Mouse (Mus musculus) hindbrain, embryonic 11.5 days (tissue): ENCODE measurements at regions not wholly inside any gene's neighbourhood (a gene's known extent, or its start where the extent isn't known, plus 50 kb on each side); places are given as distances from the start of the nearest gene placed in this dataset.

Experiments used
- ATAC-seq: fragments of 200-750 bp; cut with Nextera tagmentation; 2 replicates; pipeline ENCODE4 v1.8.0; 2017; ENCODE audit warnings: mild to moderate bottlenecking, moderate TSS enrichment, moderate library complexity; ENCODE audit not compliant: low FRiP score
- DNase-seq: peaks from one replicate; pipeline ENCODE4 v3.0.0-alpha.2; 2015; ENCODE audit warnings: low spot score
- H3K27ac ChIP-seq: fragments of 300-500 bp; sonication (generic); 2 replicates; pipeline ENCODE4 v1.5.1; 2014; ENCODE audit warnings: mild to moderate bottlenecking, low read depth, low read length
- H3K27me3 ChIP-seq: fragments of 300-500 bp; sonication (generic); 2 replicates; pipeline ENCODE4 v1.6.1; 2014; ENCODE audit warnings: mild to moderate bottlenecking, low read length, moderate library complexity, mixed read lengths; ENCODE audit not compliant: control insufficient read depth, insufficient read depth
- H3K36me3 ChIP-seq: fragments of 300-500 bp; sonication (generic); 2 replicates; pipeline ENCODE4 v1.6.1; 2014; ENCODE audit warnings: mild to moderate bottlenecking, low read length, moderate library complexity, mixed read lengths; ENCODE audit not compliant: control insufficient read depth, insufficient read depth
- H3K4me1 ChIP-seq: fragments of 300-500 bp; sonication (generic); replicated peaks from 2 replicates; pipeline ENCODE4 v1.6.1; 2014; ENCODE audit warnings: low read length, mixed read lengths; ENCODE audit not compliant: control insufficient read depth, insufficient read depth
- H3K4me2 ChIP-seq: fragments of 300-500 bp; sonication (generic); replicated peaks from 2 replicates; pipeline ENCODE4 v1.6.1; 2014; ENCODE audit warnings: mild to moderate bottlenecking, low read depth, low read length
- H3K4me3 ChIP-seq: fragments of 300-500 bp; sonication (generic); 2 replicates; pipeline ENCODE4 v1.5.1; 2014; ENCODE audit warnings: low read depth, low read length
- H3K9ac ChIP-seq: fragments of 300-500 bp; sonication (generic); 2 replicates; pipeline ENCODE4 v1.6.1; 2014; ENCODE audit warnings: low read depth, low read length
- H3K9me3 ChIP-seq: fragments of 300-500 bp; sonication (generic); 2 replicates; pipeline ENCODE4 v1.6.1; 2016; ENCODE audit warnings: low read length; ENCODE audit not compliant: control insufficient read depth
- WGBS: fragments of 180-500 bp; shearing (Covaris S2); extraction: QIAGEN DNeasy Blood & Tissue Kit; methylation state at CpG from one replicate; pipeline ENCODE4 v1.1.7; 2014; 5-methylcytosine and 5-hydroxymethylcytosine counted together

DNA sequence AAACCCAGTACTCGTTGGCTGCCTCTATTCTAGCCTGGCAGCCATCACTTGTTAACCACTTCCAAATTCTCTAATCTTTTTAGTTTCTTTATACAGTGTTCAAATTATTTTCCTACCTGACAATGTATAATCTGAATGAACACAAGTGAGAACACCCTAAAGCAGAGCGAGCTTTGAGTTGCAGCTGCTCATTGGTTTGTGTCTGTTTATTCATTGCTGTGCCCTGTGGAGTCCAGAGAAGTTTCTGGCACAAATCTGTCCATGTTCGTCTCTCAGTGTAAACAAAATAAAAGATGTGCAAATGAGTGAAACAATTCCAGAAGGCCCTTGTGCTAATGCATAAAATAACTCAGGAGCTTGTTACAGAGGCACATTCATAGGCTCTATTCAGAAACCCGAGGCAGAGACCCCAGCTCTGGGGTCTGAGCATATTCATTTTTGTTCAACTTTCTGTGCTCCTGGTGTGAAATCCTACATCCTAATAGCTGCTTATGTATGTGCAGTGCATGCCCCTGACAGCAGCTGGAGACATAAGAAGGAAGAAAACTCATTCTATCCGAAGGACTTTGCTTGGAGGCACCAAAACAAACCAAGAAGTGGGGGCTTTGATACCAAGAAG lies 469.5 kb upstream of the Kdm8 start:
- Histone ChIP-seq H3K36me3 (no peaks in the 10 kb centered on the region), H3K4me3 (no peak overlapping the region)
- 80% methylated on average over 5 of the region's 5 CpGs for WGBS

DNA sequence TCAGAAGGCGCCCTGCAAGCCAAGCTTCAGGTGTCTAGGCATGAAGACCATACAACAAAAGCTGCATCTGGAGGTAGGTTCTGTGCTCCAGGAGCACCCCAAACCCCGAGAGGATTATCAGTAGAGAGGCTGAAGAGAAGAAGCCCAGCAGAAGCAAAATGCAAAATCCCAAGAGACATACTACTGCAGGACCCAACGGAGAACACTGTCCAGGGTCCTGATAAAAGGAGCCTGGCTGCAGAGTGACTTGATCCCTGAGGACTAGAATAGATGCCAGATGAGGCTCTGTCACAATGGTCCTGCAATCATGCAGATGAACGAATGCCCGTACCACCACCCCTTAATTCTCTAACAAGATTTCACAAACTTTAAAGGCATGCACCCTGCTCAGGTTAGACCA lies 455.0 kb upstream of the Kdm8 start:
- WGBS = 67% methylated on average over 5 of the region's 5 CpGs
- Histone ChIP-seq H3K27me3 (no peaks in the 10 kb centered on the region), H3K4me2 (no peak overlapping the region), H3K4me3 (no peak overlapping the region), H3K9me3 (no peaks in the 10 kb centered on the region), H3K36me3 (no peaks in the 10 kb centered on the region), H3K27ac (no peak overlapping the region), H3K9ac (no peak overlapping the region), H3K4me1 (no peaks in the 10 kb centered on the region)
- DNase-seq (no peak), ATAC-seq (no peak)

More for the DNA sequence above, 469.5 kb upstream of the Kdm8 start:
- no peaks in the 10 kb centered on the region for H3K27me3 ChIP-seq
- H3K9me3 ChIP-seq = no peaks in the 10 kb centered on the region
- no peak overlapping the region for H3K27ac ChIP-seq
- no peaks in the 10 kb centered on the region for H3K4me1 ChIP-seq
- ATAC-seq (no peak), DNase-seq (no peak)
- H3K9ac ChIP-seq = no peak overlapping the region
- H3K4me2 ChIP-seq = no peak overlapping the region

DNA sequence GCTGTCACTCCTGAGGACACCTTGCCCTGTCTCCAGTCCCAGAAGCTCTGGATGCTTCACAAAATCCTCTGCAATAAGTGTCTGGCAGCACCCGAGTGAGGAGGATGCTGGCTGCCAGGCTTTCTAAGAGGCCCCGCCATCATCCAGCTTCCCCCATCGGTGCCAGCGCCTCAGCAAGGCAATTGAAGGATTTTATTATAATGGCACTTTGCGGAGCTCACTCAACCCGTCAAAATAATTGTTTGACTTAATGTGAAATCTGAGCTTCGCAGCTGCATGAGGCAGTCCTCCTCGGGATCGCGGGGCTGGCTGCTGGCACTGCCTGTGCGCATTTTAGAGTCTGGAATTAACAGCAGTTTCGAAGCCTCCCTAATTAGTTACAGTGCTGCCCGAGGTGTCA lies 453.8 kb upstream of the Kdm8 start:
- peak; percentile 14 for DNase-seq
- Histone ChIP-seq H3K4me3 (no peak overlapping the region), H3K27ac (no peak overlapping the region), H3K9ac (no peak overlapping the region), H3K36me3 (no peaks in the 10 kb centered on the region), H3K9me3 (no peaks in the 10 kb centered on the region), H3K4me2 (no peak overlapping the region), H3K27me3 (no peaks in the 10 kb centered on the region), H3K4me1 (no peaks in the 10 kb centered on the region)
- ATAC-seq = no peak
- WGBS = 45% methylated on average over 13 of the region's 13 CpGs

DNA sequence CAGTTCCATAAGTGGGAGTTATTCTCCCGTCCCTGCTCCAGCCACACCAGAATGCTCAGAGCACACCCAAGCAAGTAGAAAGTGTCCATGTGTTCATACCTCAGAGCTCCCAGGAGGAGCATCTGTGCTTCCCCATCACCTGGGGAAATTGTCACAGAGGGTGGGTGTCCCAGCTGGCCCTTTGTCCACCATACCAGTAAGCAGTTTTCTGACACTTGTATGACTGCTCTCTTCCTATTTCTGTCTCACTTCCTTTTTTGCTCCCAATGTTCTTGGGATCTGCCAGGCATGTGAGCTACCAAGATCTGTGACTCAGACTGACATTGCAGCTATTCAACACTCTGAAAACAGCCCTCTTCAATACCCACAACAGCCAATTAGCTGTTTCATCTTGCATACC lies 447.9 kb upstream of the Kdm8 start:
- H3K9ac ChIP-seq = no peak overlapping the region
- WGBS = 88% methylated on average over 1 of the region's 1 CpGs
- H3K27me3 ChIP-seq = no peaks in the 10 kb centered on the region
- H3K4me1 ChIP-seq = no peaks in the 10 kb centered on the region
- no peak overlapping the region for H3K27ac ChIP-seq
- no peak overlapping the region for H3K4me3 ChIP-seq
- no peaks in the 10 kb centered on the region for H3K36me3 ChIP-seq
- no peaks in the 10 kb centered on the region for H3K9me3 ChIP-seq
- no peak overlapping the region for H3K4me2 ChIP-seq
- ATAC-seq (no peak), DNase-seq (no peak)

DNA sequence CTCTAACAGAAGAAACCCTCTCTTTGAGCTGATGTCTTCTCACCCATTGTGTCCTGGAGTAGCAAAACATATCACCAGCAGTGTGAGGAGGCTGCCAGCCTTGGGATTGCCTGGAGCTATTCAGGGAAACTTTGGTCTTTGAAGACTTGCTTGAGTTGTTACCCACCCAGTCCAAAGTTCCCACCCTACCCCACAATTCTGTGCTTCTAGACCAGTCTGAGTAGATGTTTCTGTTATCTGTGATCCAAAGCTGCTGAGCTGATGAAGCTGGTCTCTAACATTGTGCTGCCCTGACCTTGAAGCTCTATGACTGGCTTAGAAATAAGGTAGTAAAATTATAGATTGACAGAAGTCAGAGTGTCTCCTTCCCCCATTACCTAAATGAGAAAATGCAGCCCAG lies 443.8 kb upstream of the Kdm8 start:
- Histone ChIP-seq H3K4me2 (no peak overlapping the region), H3K9ac (no peak overlapping the region), H3K4me1 (no peaks in the 10 kb centered on the region), H3K9me3 (no peaks in the 10 kb centered on the region), H3K27ac (no peak overlapping the region), H3K4me3 (no peak overlapping the region), H3K27me3 (no peaks in the 10 kb centered on the region), H3K36me3 (no peaks in the 10 kb centered on the region)
- ATAC-seq = no peak
- no peak for DNase-seq

DNA sequence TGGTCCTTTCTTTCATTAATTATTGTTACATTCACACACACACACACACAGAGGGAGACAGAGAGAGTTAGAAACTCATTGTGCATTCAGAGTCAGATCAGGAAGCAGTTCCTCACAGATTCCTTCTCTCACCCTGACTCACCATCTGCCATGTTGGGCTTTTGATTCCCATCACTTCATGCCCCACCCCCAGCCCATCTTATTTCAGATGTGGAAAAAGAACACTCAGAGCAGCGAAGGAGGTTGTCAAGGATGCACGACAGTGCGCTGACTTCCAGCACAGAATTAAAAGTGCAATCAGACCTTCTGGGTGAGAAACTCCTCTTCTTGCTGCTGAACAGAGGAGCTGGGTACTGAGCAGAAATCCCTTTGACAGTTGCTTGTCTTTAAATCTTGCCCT lies 438.8 kb upstream of the Kdm8 start:
- ATAC-seq = no peak
- WGBS = 81% methylated on average over 3 of the region's 3 CpGs

DNA sequence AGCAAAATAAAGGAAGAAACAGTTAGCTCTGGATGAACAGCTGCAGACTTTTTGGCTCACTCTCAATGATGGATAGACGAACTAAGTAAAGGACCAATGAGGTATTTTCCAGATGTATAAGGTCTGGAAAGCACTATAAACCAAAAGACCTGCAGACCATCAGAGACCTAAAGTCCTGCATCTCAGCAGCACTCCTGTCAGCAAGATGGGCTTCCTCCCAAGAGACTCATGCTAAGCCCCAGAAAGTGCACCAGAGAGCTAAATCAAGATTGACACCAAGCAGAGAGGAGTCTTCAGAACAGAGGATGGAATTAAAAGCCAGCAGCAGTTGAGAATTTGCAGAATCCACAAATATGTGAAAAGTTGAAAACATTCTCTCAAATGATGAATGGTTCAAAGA lies 425.2 kb upstream of the Kdm8 start:
- H3K27me3 ChIP-seq = no peaks in the 10 kb centered on the region
- H3K4me2 ChIP-seq = no peak overlapping the region
- H3K9ac ChIP-seq = no peak overlapping the region
- 72% methylated on average over 1 of the region's 1 CpGs for WGBS
- no peak overlapping the region for H3K27ac ChIP-seq
- DNase-seq = no peak
- no peaks in the 10 kb centered on the region for H3K36me3 ChIP-seq
- no peak overlapping the region for H3K4me3 ChIP-seq
- no peaks in the 10 kb centered on the region for H3K9me3 ChIP-seq
- H3K4me1 ChIP-seq = no peaks in the 10 kb centered on the region
- no peak for ATAC-seq

More for the DNA sequence above, 438.8 kb upstream of the Kdm8 start:
- H3K4me3 ChIP-seq = no peak overlapping the region
- H3K9me3 ChIP-seq = no peaks in the 10 kb centered on the region
- H3K9ac ChIP-seq = no peak overlapping the region
- H3K36me3 ChIP-seq = no peaks in the 10 kb centered on the region
- H3K4me1 ChIP-seq = no peaks in the 10 kb centered on the region
- DNase-seq = no peak
- no peak overlapping the region for H3K4me2 ChIP-seq
- no peaks in the 10 kb centered on the region for H3K27me3 ChIP-seq
- no peak overlapping the region for H3K27ac ChIP-seq

DNA sequence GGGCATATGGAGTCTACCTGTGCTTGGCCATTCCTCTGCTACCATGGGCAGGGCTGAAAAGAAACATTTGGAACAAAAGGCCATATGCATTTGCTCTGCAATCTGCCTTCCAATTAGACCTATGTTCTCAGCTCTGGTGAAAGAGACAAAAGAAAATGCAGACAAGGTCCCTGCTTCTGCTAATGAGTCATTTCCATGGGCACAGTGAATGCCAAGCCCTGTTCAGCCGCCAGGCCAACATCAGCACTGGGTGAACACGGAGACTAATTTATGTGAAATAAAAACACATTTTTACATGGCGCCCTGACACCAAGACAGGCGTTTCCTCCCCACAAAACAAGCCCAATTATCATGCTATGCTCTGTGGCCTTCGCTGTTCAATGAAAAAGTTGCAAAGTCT lies 419.5 kb upstream of the Kdm8 start:
- Histone ChIP-seq H3K4me1 (no peaks in the 10 kb centered on the region), H3K4me2 (no peak overlapping the region), H3K9me3 (no peaks in the 10 kb centered on the region), H3K9ac (no peak overlapping the region), H3K36me3 (no peaks in the 10 kb centered on the region), H3K4me3 (no peak overlapping the region), H3K27ac (no peak overlapping the region), H3K27me3 (no peaks in the 10 kb centered on the region)
- ATAC-seq (no peak), DNase-seq (no peak)
- WGBS = 79% methylated on average over 5 of the region's 5 CpGs

DNA sequence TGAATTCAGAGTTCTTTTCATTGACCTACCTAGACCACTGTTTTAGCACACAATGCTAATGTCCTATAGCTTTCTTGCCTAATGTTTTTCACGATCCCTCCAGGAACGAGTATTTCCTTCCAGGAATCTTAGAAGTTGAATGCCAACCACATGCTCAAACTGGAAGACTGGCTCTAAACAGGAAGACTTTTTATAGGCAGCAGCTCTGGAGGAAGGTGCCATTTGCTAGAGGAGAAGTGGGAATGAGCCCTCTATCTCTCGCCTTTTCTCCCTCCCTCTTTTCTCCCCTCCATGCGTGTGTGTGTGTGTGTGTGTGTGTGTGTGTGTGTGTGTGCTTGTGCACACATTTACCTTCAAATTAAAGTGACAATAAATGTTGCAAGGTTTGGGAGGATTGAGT lies 410.7 kb upstream of the Kdm8 start:
- no peak overlapping the region for H3K4me3 ChIP-seq
- H3K9me3 ChIP-seq = no peaks in the 10 kb centered on the region
- H3K4me1 ChIP-seq = no peaks in the 10 kb centered on the region
- ATAC-seq (no peak), DNase-seq (no peak)
- H3K36me3 ChIP-seq = no peaks in the 10 kb centered on the region
- WGBS = 91% methylated on average over 3 of the region's 4 CpGs
- H3K4me2 ChIP-seq = no peak overlapping the region
- no peak overlapping the region for H3K27ac ChIP-seq
- no peaks in the 10 kb centered on the region for H3K27me3 ChIP-seq
- H3K9ac ChIP-seq = no peak overlapping the region
